Mouse (Mus musculus) hindbrain, embryonic 14.5 days (tissue): ENCODE results near the gene Cfap126. TPM values are rescaled to one million over a fixed set of nuclear protein-coding genes. Genes with fewer than 3 reads are reported as not detected.

Experiments used
- ATAC-seq: fragments of 200-750 bp; cut with Nextera tagmentation; 2 replicates; pipeline ENCODE4 v1.8.0; 2017; ENCODE audit warnings: moderate number of reproducible peaks, mild to moderate bottlenecking, moderate TSS enrichment, moderate library complexity; ENCODE audit not compliant: low FRiP score
- DNase-seq: peaks from one replicate; pipeline ENCODE4 v3.0.0-alpha.2; 2015; ENCODE audit warnings: low spot score
- H3K27ac ChIP-seq: fragments of 300-500 bp; sonication (generic); 2 replicates; pipeline ENCODE4 v1.5.1; 2014; ENCODE audit warnings: mild to moderate bottlenecking, moderate library complexity
- H3K27me3 ChIP-seq: fragments of 300-500 bp; sonication (generic); 2 replicates; pipeline ENCODE4 v1.6.1; 2014; ENCODE audit warnings: mild to moderate bottlenecking, low read length, mixed read lengths; ENCODE audit not compliant: control insufficient read depth, insufficient read depth
- H3K36me3 ChIP-seq: fragments of 300-500 bp; sonication (generic); replicated peaks from 2 replicates; pipeline ENCODE4 v1.6.1; 2014; ENCODE audit not compliant: control insufficient read depth, insufficient read depth
- H3K4me1 ChIP-seq: fragments of 300-500 bp; sonication (generic); replicated peaks from 2 replicates; pipeline ENCODE4 v1.6.1; 2014; ENCODE audit warnings: antibody characterized with exemption, low read length, mixed read lengths; ENCODE audit not compliant: control insufficient read depth, insufficient read depth
- H3K4me2 ChIP-seq: fragments of 300-500 bp; sonication (generic); replicated peaks from 2 replicates; pipeline ENCODE4 v1.6.1; 2014; ENCODE audit warnings: mild to moderate bottlenecking, moderate library complexity
- H3K4me3 ChIP-seq: fragments of 300-500 bp; sonication (generic); replicated peaks from 2 replicates; pipeline ENCODE4 v1.5.1; 2014; ENCODE audit warnings: mild to moderate bottlenecking, low read length
- H3K9ac ChIP-seq: fragments of 300-500 bp; sonication (generic); 2 replicates; pipeline ENCODE4 v1.6.1; 2014
- H3K9me3 ChIP-seq: fragments of 300-500 bp; sonication (generic); 2 replicates; pipeline ENCODE4 v1.6.1; 2016; ENCODE audit warnings: low read length; ENCODE audit not compliant: control insufficient read depth
- WGBS: fragments of 180-500 bp; shearing (Covaris S2); extraction: QIAGEN DNeasy Blood & Tissue Kit; methylation state at CpG from one replicate; pipeline ENCODE4 v1.1.7; 2014; 5-methylcytosine and 5-hydroxymethylcytosine counted together
- microRNA-seq: library from miRNA; unstranded; fragments of <30 nt; microRNA quantifications from one replicate; pipeline ENCODE4, GENCODE M21; 2016
- polyA plus RNA-seq: library from polyadenylated mRNA; unstranded; fragments of >200 nt; fragmentation: Nextera tagmentation; extraction: Ambion mirVana; gene quantifications from 2 replicates; pipeline ENCODE4 v1.2.1, GENCODE M21; 2014

Gene Cfap126
- polyA plus RNA-seq, 1 experiment from 2014 or later = 20.3 TPM

DNA sequence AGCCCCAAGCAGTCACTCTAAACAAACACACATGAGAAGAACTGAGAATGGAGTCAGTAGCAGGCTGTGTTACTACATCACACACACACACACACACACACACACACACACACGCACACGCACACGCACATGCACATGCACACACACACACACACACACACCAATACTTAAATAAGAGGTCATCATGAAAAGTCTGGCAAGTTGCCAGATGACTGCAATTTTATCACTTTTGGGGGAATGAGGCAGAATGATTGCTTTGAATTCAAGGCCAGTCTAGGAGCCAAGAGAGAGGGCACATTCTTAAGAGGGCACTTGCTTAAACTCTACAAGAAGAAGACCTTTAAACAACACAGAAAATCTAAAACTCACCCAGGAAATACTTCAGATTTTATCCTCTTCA lies 48.8 kb downstream of the Cfap126 start:
- ATAC-seq (no peak), DNase-seq (no peak)
- no peak overlapping the region for H3K9ac ChIP-seq
- H3K36me3 ChIP-seq = no peaks in the 10 kb centered on the region
- H3K9me3 ChIP-seq = no peaks in the 10 kb centered on the region
- peaks cover 25% of the 10 kb centered on the region for H3K27me3 ChIP-seq
- no peak overlapping the region for H3K4me3 ChIP-seq
- H3K4me1 ChIP-seq = no peaks in the 10 kb centered on the region
- WGBS = 94% methylated on average over 3 of the region's 3 CpGs
- no peak overlapping the region for H3K27ac ChIP-seq
- H3K4me2 ChIP-seq = no peak overlapping the region

DNA sequence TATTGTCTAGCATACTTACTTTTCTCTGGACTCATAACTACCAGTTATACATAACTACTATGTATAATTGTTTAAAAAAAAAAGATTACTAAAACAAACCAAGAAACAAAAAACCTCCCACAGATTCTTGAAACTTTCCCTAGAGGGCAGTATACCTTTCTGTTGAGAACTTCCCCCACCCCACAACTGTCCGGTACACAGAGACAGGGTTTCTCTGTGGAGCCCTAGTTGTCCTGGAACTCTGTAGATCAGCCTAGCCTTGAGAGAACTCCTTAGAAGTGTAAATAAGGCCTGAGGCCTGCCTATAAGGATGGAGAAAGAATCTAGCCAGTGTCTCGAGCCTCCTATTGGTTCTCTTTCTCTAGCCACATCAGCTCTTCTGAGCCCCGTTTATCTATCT lies 50.5 kb downstream of the Cfap126 start:
- no peak overlapping the region for H3K27ac ChIP-seq
- H3K4me2 ChIP-seq = no peak overlapping the region
- 36% methylated on average over 3 of the region's 3 CpGs for WGBS
- no peaks in the 10 kb centered on the region for H3K9me3 ChIP-seq
- H3K36me3 ChIP-seq = no peaks in the 10 kb centered on the region
- H3K27me3 ChIP-seq = peaks cover 11% of the 10 kb centered on the region
- H3K4me1 ChIP-seq = no peaks in the 10 kb centered on the region
- no peak for DNase-seq
- H3K9ac ChIP-seq = no peak overlapping the region
- ATAC-seq = no peak
- no peak overlapping the region for H3K4me3 ChIP-seq

DNA sequence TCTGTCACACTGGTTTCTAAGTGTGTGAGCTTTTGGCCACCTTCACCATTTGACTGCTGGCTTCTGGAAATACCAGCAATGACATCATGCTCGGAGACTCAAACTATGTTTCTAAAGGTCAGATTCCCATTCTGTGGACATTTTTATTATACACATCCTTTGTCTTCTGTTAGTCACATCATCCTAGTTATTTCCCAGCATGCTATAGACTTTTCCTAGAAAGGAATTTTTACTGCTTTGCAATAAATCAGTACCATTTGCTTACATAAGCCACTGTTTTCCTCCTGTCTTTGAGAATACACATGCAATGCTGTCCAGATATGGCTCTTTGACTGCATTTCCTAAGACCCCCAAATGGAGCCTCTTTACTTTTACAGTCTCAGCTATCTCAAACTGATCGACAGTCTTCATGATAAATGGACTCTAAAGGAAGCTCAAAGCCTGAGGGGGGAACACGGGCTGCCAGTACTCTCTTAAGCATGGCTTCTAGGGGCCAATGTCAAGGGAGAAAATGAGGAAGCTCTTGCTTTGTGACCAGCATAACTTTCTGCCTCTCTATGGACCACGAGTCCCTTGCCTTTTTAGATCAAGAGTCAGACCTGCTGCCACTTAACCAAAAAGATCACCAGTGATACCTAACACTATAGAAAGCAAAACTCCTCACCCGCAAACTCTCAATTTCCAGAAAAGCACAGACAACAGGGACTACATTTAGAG lies 52.1 kb downstream of the Cfap126 start:
- H3K4me2 ChIP-seq = no peak overlapping the region
- no peaks in the 10 kb centered on the region for H3K4me1 ChIP-seq
- no peaks in the 10 kb centered on the region for H3K9me3 ChIP-seq
- ATAC-seq = no peak
- 83% methylated on average over 5 of the region's 5 CpGs for WGBS
- H3K4me3 ChIP-seq = no peak overlapping the region
- H3K27ac ChIP-seq = no peak overlapping the region
- no peaks in the 10 kb centered on the region for H3K36me3 ChIP-seq
- H3K9ac ChIP-seq = no peak overlapping the region
- DNase-seq = no peak
- no peaks in the 10 kb centered on the region for H3K27me3 ChIP-seq

DNA sequence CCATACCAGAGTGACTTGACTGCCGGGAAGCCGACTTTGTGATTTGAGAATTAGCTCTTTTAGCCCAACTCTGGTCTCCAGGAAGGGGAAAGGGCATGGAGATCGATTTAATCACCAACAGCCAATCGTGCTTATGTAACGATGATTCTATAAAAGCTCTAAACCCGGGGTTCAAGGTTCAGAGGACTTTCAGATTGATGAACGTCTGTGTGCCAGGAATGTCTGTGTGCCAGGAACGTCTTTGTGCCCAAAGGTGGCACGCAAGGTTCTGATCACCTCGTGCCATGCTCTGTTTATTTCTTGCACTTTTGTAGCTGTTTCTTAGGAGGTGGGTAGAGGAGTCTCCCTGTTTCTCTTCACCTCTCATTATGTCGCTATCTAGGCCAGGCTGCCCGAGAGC lies 55.2 kb downstream of the Cfap126 start:
- 90% methylated on average over 12 of the region's 12 CpGs for WGBS
- no peaks in the 10 kb centered on the region for H3K27me3 ChIP-seq

DNA sequence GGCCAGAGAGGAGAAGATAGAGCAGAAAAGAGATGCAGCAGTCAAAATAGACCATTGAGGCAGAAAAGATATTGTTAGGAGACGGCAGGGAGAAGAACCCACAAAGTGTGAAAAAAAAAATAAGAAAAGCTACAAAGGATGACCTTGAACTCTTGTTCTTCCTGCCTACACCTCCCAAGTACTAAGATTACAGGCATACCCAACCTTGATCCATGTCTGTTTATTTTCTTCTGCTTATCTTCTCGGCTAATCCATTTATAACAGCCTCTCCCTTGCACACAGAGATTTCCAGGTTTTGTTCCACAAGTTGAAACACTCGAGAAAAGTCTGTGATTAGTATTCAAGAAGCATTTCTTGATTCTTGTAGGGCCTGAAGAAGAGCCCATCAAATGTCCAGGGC lies 56.2 kb downstream of the Cfap126 start:
- no peak for DNase-seq
- H3K27me3 ChIP-seq = no peaks in the 10 kb centered on the region
- H3K4me2 ChIP-seq = no peak overlapping the region
- H3K36me3 ChIP-seq = no peaks in the 10 kb centered on the region
- H3K9ac ChIP-seq = no peak overlapping the region
- no peaks in the 10 kb centered on the region for H3K4me1 ChIP-seq
- H3K4me3 ChIP-seq = no peak overlapping the region
- 75% methylated on average over 3 of the region's 3 CpGs for WGBS
- no peak for ATAC-seq
- H3K27ac ChIP-seq = no peak overlapping the region
- no peaks in the 10 kb centered on the region for H3K9me3 ChIP-seq

More for the DNA sequence above, 55.2 kb downstream of the Cfap126 start:
- Histone ChIP-seq H3K9ac (no peak overlapping the region), H3K4me1 (no peaks in the 10 kb centered on the region), H3K4me3 (no peak overlapping the region), H3K4me2 (no peak overlapping the region), H3K9me3 (no peaks in the 10 kb centered on the region), H3K36me3 (no peaks in the 10 kb centered on the region), H3K27ac (no peak overlapping the region)
- DNase-seq = no peak
- no peak for ATAC-seq

DNA sequence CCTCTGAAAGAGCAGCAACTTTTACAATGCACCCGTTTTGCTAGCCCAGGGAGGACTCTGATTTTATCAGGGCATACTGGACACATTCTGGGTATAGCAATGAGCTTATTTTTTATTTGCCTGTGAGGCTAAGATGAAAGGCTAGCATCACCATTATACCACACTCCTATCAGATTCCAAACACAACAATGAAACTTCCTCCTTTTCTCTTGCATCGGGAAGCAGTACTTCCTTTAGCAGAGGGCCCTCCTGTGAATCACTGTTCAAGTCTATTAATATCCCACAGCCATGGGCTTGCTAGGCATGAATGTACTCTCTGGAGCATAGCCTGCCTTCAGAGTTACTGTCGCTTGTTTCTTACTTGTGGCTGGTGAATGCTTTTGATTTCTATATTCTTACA lies 57.4 kb downstream of the Cfap126 start:
- WGBS = 58% methylated on average over 3 of the region's 3 CpGs

DNA sequence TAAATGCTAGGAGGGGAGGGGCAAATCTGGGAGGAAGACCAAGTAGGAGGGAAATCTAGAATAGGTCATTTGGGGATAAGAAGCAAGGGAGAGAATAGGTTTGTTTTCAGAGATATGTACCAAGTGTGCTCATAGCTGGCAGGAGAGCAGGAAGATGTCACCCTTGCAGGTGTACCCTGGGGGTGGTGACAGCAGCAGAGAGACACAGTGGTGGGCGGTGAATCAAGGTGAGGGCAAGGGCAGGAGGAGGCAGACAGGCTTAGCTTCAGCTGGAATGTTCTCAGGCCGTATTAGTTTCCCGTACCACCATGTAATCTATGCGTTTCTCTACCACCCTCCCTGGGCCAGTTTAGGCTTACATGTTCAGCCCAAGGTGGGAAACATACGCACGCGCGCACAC lies 59.1 kb downstream of the Cfap126 start:
- H3K4me2 ChIP-seq = no peak overlapping the region
- WGBS = 94% methylated on average over 8 of the region's 8 CpGs
- no peak overlapping the region for H3K9ac ChIP-seq
- no peak for DNase-seq
- ATAC-seq = no peak
- no peak overlapping the region for H3K4me3 ChIP-seq
- no peaks in the 10 kb centered on the region for H3K36me3 ChIP-seq
- H3K27ac ChIP-seq = no peak overlapping the region
- H3K27me3 ChIP-seq = no peaks in the 10 kb centered on the region
- no peaks in the 10 kb centered on the region for H3K4me1 ChIP-seq
- H3K9me3 ChIP-seq = no peaks in the 10 kb centered on the region

More for the DNA sequence above, 57.4 kb downstream of the Cfap126 start:
- Histone ChIP-seq H3K27me3 (no peaks in the 10 kb centered on the region), H3K9ac (no peak overlapping the region), H3K36me3 (no peaks in the 10 kb centered on the region), H3K4me3 (no peak overlapping the region), H3K4me1 (no peaks in the 10 kb centered on the region), H3K4me2 (no peak overlapping the region), H3K27ac (peak overlapping the region; percentile 32; the same call in 1 of the 2 replicates), H3K9me3 (no peaks in the 10 kb centered on the region)
- ATAC-seq (no peak), DNase-seq (no peak)

Small RNA genes within 50 kb of the gene (microRNA-seq; reads per million reads assigned to microRNA genes)
- gene Gm27552 (not detected), gene Gm27844 (not detected), gene Mir6546 (0.97 reads per million)

Other genes starting within 250 kb of the Cfap126 start
- 9.9 and 10.9 TPM in 2 replicates for gene Atf6, start 246.1 kb upstream of the Cfap126 start, polyA plus RNA-seq
- gene Gm26620, start 228.9 kb upstream of the Cfap126 start, polyA plus RNA-seq = 0.48 and 0.56 TPM in 2 replicates
- 41.2 and 45.9 TPM in 2 replicates for gene Dusp12, start 228.4 kb upstream of the Cfap126 start, polyA plus RNA-seq
- 0.75 and 1.1 TPM in 2 replicates for gene Fcrlb, start 201.0 kb upstream of the Cfap126 start, polyA plus RNA-seq
- gene Fcrla, start 186.3 kb upstream of the Cfap126 start, polyA plus RNA-seq = not detected in 2 replicates
- 1.2 and 1.8 TPM in 2 replicates for gene Fcgr2b, start 137.4 kb upstream of the Cfap126 start, polyA plus RNA-seq
- 0.33 and 0.56 TPM in 2 replicates for gene Fcgr4, start 95.0 kb upstream of the Cfap126 start, polyA plus RNA-seq
- 9.6 and 11.6 TPM in 2 replicates for gene Fcgr3, start 49.0 kb upstream of the Cfap126 start, polyA plus RNA-seq
- gene Sdhc, start 36.7 kb downstream of the Cfap126 start, polyA plus RNA-seq = 311 and 314 TPM in 2 replicates
- gene Mpz, start 36.8 kb downstream of the Cfap126 start, polyA plus RNA-seq = 3.5 and 4.8 TPM in 2 replicates
- gene Pcp4l1, start 82.3 kb downstream of the Cfap126 start, polyA plus RNA-seq = 37.2 and 55.1 TPM in 2 replicates
- gene Nr1i3, start 100.1 kb downstream of the Cfap126 start, polyA plus RNA-seq = 0.21 and 0.50 TPM in 2 replicates
- 41.2 and 47.0 TPM in 2 replicates for gene Tomm40l, start 108.6 kb downstream of the Cfap126 start, polyA plus RNA-seq
- 5.6 and 7.0 TPM in 2 replicates for gene Apoa2, start 111.1 kb downstream of the Cfap126 start, polyA plus RNA-seq
- 25.2 and 30.1 TPM in 2 replicates for gene Fcer1g, start 120.4 kb downstream of the Cfap126 start, polyA plus RNA-seq
- 3.0 and 3.7 TPM in 2 replicates for gene Adamts4, start 136.5 kb downstream of the Cfap126 start, polyA plus RNA-seq
- 218 and 247 TPM in 2 replicates for gene Ndufs2, start 137.5 kb downstream of the Cfap126 start, polyA plus RNA-seq
- 86.5 and 88.6 TPM in 2 replicates for gene B4galt3, start 156.4 kb downstream of the Cfap126 start, polyA plus RNA-seq
- 43.5 and 44.6 TPM in 2 replicates for gene Ppox, start 167.3 kb downstream of the Cfap126 start, polyA plus RNA-seq
- 80.1 and 85.8 TPM in 2 replicates for gene Usp21, start 174.1 kb downstream of the Cfap126 start, polyA plus RNA-seq
- gene Ufc1, start 181.1 kb downstream of the Cfap126 start, polyA plus RNA-seq = 116 and 131 TPM in 2 replicates
- 45.9 and 49.9 TPM in 2 replicates for gene Dedd, start 215.2 kb downstream of the Cfap126 start, polyA plus RNA-seq
- gene Nit1, start 231.7 kb downstream of the Cfap126 start, polyA plus RNA-seq = 36.6 and 37.8 TPM in 2 replicates
- gene Pfdn2, start 231.8 kb downstream of the Cfap126 start, polyA plus RNA-seq = 60.3 and 66.1 TPM in 2 replicates
- 2.6 and 3.9 TPM in 2 replicates for gene Klhdc9, start 246.9 kb downstream of the Cfap126 start, polyA plus RNA-seq